Mouse (Mus musculus) cerebellum, adult (tissue): Measurements from ENCODE around the gene Clmp.
"Not testable (repeated sequence)": the region's sequence is repeated elsewhere in the genome, so short reads cannot be mapped to it uniquely, and the experiment has no call there.

Experiments used
- ATAC-seq: cut with Nextera tagmentation; 2 replicates; pipeline ENCODE4 v1.9.2; 2017; ENCODE audit warnings: mild to moderate bottlenecking, moderate library complexity, mixed read lengths; ENCODE audit not compliant: insufficient number of reproducible peaks, low FRiP score, low TSS enrichment

Clmp gene

DNA sequence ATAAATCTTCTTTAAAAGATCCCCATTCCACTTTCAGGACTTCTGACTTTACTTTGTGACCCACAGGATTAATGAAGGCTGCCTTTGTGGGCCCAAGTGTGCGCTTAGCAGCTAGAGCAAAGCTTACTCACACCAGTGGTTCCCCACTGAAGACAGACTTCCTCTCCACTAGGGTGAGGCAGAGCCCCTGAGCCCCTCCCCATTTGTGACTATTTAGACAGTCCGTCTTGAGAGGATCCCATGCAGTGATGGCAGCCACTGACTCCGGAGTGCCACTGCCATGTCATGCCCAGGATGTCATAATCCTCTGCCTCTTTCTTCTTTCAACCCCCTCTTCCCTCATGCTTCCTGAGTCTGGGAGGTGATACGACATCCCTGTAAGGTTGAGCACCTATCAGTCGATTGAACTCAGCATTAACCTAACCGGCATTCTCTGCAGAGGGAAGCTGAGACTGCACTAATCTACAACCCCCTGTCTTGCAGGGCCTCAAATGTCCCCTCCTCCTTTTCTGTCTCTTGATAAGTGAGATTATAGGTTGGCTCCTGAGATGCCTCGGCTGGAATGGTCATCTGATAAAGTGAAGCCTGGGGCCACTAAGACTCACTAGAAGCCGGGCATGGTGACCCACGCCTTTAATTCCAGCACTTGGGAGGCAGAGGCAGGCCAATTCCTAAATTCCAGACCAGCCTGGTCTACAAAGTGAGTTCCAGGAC is 112.6 kb downstream of the Clmp start:
- ATAC-seq = no peak

GRCm38 (mm10) chr9:40799112-40799511 is 113.3 kb downstream of the Clmp start:
- no peak for ATAC-seq

- peak; percentile 33 for ATAC-seq
These were observed 114.2 kb downstream of the Clmp start for GRCm38 (mm10) chr9:40799837-40800501.

GRCm38 (mm10) chr9:40800675-40801612 is 115.2 kb downstream of the Clmp start, which contains the start of gene Hspa8:
Gene Hspa8, plus strand, starts transcription at chr9:40800984.
- peak; percentile 92 for ATAC-seq

GRCm38 (mm10) chr9:40801614-40802532 is 116.1 kb downstream of the Clmp start:
- ATAC-seq = peak; percentile 24; the same call in 1 of the 2 replicates

DNA sequence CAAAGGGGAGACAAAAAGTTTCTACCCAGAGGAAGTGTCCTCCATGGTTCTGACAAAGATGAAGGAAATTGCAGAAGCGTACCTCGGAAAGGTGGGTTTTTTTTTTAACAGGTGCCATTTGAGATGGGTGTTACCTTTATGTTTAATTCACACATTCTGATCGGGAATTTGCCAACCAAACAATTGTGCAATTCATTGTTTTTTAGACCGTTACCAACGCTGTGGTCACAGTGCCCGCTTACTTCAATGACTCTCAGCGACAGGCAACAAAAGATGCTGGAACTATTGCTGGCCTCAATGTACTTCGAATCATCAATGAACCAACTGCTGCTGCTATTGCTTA is 116.7 kb downstream of the Clmp start:
- not testable (repeated sequence) for ATAC-seq

GRCm38 (mm10) chr9:40804576-40804975 is 118.8 kb downstream of the Clmp start:
- not testable (repeated sequence) for ATAC-seq

DNA sequence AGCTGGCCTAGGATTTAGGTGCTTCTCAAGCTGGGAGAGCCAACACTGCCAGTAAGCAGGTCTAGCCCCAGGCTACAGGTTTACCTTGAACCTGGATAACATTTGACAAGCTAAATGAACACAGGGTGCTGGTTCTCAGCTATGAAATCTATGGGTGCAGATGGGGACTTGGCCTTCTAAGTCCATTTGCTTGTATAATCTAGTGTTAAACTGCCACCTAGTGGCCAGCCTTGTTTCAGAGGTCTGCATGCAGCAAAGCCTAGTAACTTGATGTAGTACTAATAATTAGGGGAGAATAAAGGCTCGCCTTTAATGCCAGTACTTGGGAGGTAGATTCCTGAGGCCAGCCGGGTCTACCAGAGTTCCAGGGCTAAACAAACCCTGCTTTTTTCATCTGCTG is 119.5 kb downstream of the Clmp start:
- no peak for ATAC-seq

GRCm38 (mm10) chr9:40806440-40807288 is 120.9 kb downstream of the Clmp start:
- 0 out of 2 replicates have a peak, but pooled peaks have one; percentile 45 for ATAC-seq

DNA sequence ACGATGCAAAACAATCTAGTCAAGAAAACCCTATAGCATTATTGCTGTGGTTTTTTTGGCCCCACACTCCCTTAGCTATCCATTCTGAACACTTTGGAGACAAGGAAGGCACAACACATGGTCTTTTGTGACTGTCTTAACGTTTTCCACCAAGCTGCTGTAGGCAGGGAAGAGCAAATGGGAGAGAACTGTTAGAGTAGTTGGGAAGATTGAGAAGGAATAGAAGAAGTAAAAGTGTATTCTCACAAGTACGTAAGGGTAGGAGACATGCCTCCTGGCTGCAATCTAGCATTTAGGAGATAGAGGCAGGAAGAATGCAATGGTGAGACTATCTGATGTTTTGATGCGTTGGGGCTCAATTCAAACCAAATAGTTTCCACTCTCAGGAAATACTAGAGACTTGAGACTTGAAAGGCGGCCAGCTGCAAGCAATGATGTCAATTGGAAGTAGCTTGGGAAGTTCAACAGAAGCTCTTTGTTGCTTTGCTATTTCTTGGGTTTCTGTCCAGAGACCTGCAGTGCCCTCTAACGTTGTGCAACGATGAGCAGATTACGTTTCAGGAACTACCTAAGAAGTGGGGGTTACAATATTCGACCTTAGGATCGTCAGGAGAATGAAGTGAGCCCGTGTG is 121.6 kb downstream of the Clmp start:
- no peak for ATAC-seq

- no peak for ATAC-seq
These were observed 122.5 kb downstream of the Clmp start for GRCm38 (mm10) chr9:40808061-40808906.

DNA sequence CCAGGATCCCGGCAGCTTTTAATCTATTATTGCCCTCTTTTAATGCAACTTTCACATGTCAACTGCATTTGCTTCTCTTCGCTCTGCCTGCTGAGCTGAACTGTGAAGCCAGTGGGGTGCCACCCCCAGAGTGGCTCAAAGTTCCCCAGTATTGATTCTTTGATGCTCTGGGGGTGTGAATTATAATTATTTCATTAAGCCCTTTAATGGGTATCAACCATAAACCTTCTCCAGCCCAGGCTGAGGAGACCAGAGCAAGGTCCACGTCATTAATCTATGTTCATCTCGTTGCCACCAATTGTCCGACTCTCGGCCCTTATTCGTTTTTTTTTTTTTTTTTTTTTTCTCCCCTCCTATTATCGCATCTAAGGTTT is 123.1 kb downstream of the Clmp start:
- ATAC-seq = no peak

DNA sequence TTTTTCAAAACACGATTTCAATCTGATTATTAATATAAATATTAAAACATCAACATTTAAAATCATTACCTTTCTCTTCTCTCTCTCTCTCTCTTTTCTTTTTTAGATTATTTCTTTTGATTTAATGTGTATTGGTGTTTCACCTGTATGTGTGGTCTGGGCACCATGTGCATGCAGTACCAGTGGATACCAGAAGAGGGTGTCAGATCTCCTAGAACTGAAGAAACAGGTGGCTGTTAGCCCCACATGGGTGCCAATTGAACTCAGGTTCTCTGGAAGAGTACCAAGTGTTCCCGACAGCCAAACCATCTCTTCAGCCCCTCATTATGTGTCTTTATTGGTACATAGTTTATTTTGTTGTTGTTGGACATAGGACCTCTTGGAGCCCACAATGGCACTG is 126.1 kb downstream of the Clmp start:
- no peak for ATAC-seq

DNA sequence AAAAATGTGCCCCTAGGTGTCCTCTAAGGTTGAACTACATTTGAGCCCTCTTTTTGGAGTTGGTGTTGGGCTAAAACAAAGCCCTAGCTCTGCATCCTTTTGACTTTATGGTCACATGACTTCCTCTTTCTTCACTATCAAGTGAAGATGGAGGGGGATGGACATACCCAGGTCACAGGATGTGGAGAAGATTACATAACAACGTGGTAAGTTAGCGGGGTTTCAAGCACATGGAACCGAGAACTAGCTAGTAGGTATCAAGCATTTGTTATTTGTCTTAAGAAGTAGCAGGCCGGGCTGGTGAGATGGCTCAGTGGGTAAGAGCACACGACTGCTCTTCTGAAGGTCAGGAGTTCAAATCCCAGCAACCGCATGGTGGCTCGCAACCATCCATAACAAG is 128.3 kb downstream of the Clmp start:
- ATAC-seq = no peak

DNA sequence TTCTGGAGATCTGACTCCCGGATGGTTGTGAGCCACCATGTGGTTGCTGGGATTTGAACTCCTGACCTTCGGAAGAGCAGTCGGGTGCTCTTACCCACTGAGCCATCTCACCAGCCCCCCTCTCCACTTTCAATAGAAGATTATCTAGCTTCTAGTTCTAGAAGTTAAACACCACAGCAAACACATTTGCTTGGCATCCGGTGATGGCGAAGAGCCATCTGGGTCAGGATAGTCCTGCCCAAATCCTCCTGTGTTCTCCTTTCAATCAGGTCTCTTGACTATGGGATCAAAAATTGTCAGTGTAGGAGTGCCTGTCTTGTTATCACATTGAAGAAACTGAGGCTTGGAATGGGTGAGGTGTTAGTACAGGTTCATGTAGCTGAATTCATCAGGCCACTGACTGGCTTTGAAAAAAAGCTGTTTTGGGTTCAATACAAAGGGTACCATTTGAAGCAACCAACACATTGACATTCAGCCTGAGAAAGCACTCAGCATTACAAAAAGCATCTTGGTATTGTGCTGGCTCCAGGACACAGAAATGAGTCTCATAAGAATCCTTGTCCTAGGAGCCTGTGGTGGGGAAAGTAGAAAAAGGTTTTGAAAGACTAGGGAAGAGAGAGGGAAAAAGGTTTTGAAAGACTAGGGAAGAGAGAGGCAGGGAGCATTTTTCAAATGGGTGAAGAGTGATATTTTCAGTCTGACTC is 131.7 kb downstream of the Clmp start:
- no peak for ATAC-seq

GRCm38 (mm10) chr9:40825601-40826000 is 139.8 kb downstream of the Clmp start:
- ATAC-seq = no peak

- ATAC-seq = no peak
These were observed 141.6 kb downstream of the Clmp start for GRCm38 (mm10) chr9:40827366-40827765.
